Comparison of ENCODE assay signal across 8 mouse cellular contexts in genomic region chr13:48659254-48660220, GRCm38 (mm10). TPM values are rescaled to one million over a fixed set of nuclear protein-coding genes. Genes with fewer than 3 reads are reported as not detected.
DNase-seq lines count a peak whose midpoint lies in the region; ATAC-seq and TF ChIP-seq lines count a peak whose summit lies in the region.

No protein-coding gene starts in this region.

- H3K27me3 ChIP-seq in lung, postnatal 0 days (replicated peaks; ENCODE audit: insufficient read depth, low read length): peaks cover 85% of the 10 kb centered on the region

- no peak for TF ChIP-seq EP300 in lung, postnatal 0 days (IDR thresholded peaks at IDR 0.05)

- H3K4me1 ChIP-seq in lung, postnatal 0 days (ENCODE audit: insufficient read depth, low read depth, low read length): peaks cover 8% of the 10 kb centered on the region; the same call in 1 of the 2 replicates

- ATAC-seq in lung, postnatal 0 days: peak; percentile 28; the same call in 1 of the 2 replicates

- H3K9ac ChIP-seq in lung, postnatal 0 days (replicated peaks; ENCODE audit: low read depth): no peak overlapping the region

- H3K27ac ChIP-seq in lung, postnatal 0 days (ENCODE audit: low read length): no peak overlapping the region

- no peaks in the 10 kb centered on the region for H3K36me3 ChIP-seq in lung, postnatal 0 days (ENCODE audit: insufficient read depth, low read length)

- H3K9me3 ChIP-seq in lung, postnatal 0 days (ENCODE audit: low read length): no peaks in the 10 kb centered on the region

- intact Hi-C loops in heart, postnatal 10 days (cut with DNase I): no loop called here

- DNase-seq in cerebellum, postnatal 25 days: peak; percentile 30 to 31
- no peak for DNase-seq in cerebellum, adult 9-10 months
- DNase-seq in lung, postnatal 0 days (ENCODE audit: low spot score): no peak
- DNase-seq in lung, postnatal 14 days: no peak
- DNase-seq in heart, postnatal 10 days: peak; percentile 39 to 51
- peak; percentile 22 to 34 for DNase-seq in lung, postnatal 4 days
- no peak for DNase-seq in spleen, postnatal 36 days (ENCODE audit: low spot score in 2 of 2)
- no peak for DNase-seq in gastrocnemius, adult 8-10 months (ENCODE audit: low spot score in 2 of 2)

- WGBS in lung, postnatal 0 days: 3% methylated on average over 38 of the region's 38 CpGs

- peak overlapping the region; percentile 27 for H3K4me3 ChIP-seq in lung, postnatal 0 days (ENCODE audit: low read depth, low read length)

- TF ChIP-seq CTCF in lung, postnatal 0 days (IDR thresholded peaks at IDR 0.05): peak; percentile 31; the same call in 1 of the 2 replicates

- peak overlapping the region; percentile 45 for H3K4me2 ChIP-seq in lung, postnatal 0 days (replicated peaks; ENCODE audit: low read depth, low read length)

RNA-seq across cellular contexts. Expression of gene Barx1, which starts 3.3 kb away (rescaled TPM):
- polyA plus RNA-seq in lung, postnatal 0 days (2015; fragmentation: Nextera tagmentation; extraction: Ambion mirVana): not detected in 2 replicates
- not detected for total RNA-seq in heart, postnatal 10 days (2021)
- not detected for total RNA-seq in gastrocnemius, adult 8-10 months (2022)

RNA-seq across cellular contexts. Expression of gene Ptpdc1, which starts 34.1 kb away (rescaled TPM):
- 6.2 and 6.3 TPM in 2 replicates for polyA plus RNA-seq in lung, postnatal 0 days (2015; fragmentation: Nextera tagmentation; extraction: Ambion mirVana)
- total RNA-seq in heart, postnatal 10 days (2021): 1 to 10 TPM; 8.4 TPM
- total RNA-seq in gastrocnemius, adult 8-10 months (2022): 1 to 10 TPM; 2.6 to 3.4 (median 3.0) TPM

Comparison
In these comparisons a context has a peak if more than half of its experiments do, and no peak if none do; other contexts are left out.
1. DNase-seq: peak in cerebellum, postnatal 25 days (2 of 2), heart, postnatal 10 days (2 of 2) and lung, postnatal 4 days (2 of 2); none in cerebellum, adult 9-10 months (single experiment), lung, postnatal 0 days (single experiment), lung, postnatal 14 days (single experiment), spleen, postnatal 36 days (0 of 2) and gastrocnemius, adult 8-10 months (0 of 2).